ENCODE assay signal across 26 mouse cellular contexts in the genomic region with DNA sequence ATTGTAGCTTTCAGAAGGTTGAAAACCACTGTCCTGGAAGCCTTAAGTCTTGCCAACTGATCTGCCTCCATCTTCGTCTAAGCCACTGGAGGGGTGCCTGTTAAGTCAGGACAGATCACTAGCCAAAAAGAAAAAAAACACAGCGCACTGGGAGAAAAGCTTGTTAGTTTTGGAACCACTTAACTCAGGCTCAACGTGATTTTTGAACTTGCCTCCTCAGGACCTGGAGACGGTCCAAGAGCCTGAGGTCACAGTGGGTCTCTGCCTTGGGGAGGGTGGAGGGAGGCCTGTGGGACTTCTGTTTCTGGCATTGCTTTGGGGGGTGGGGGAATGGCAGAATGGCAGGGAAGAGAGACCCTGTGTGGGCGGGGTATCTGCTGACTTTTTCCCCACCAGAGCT. TPM values are rescaled to one million over a fixed set of nuclear protein-coding genes. Genes with fewer than 3 reads are reported as not detected.
A peak's percentile ranks its signal among the peaks of the same experiment; 100 is the strongest.
DNase-seq lines count a peak whose midpoint lies in the region; TF ChIP-seq lines count a peak whose summit lies in the region.
"Had no signal": no experiment of that assay in that cellular context is flagged by ENCODE, and none has a peak within 500 bp of the region (broad histone marks: within the 10 kb centered on the region; RNA-seq: fewer than 3 reads in every experiment).

No protein-coding gene starts in this region.

- DNase-seq in adrenal gland, postnatal 10 days = peak; percentile 51
- DNase-seq in adrenal gland, postnatal 4 days (ENCODE audit: low spot score in 2 of 2) = no peak
- DNase-seq in left cerebral cortex, adult 2 months (ENCODE audit: extremely low spot score in 1 of 2, low spot score in 2 of 2) = no peak
- no peak for DNase-seq in left cerebral cortex, adult 9 months (ENCODE audit: low spot score in 2 of 2)
- DNase-seq in adipocyte (ENCODE audit: low spot score) = peak; percentile 55
- DNase-seq in kidney, postnatal 10 days = peak; percentile 58
- DNase-seq in frontal cortex, adult 2 months (ENCODE audit: extremely low spot score in 1 of 2, low spot score in 1 of 2) = no peak
- no peak for DNase-seq in gastrocnemius, postnatal 4 days (ENCODE audit: low spot score in 2 of 2)
- DNase-seq: cerebellum, postnatal 14 days; gastrocnemius, postnatal 25 days; right cerebral cortex, postnatal 14 days; thymus, adult 18-20 months had no signal

- intact Hi-C loops in left cerebral cortex, adult 2 months (cut with DNase I) = no loop called here

- H3K27ac ChIP-seq in left cerebral cortex, adult 2 months = 0 out of 2 replicates have a peak overlapping the region, but pooled peaks have one; percentile 15
- H3K27ac ChIP-seq: neural tube, embryonic 15.5 days had no signal

- TF ChIP-seq CTCF in left cerebral cortex, adult 2 months (IDR thresholded peaks at IDR 0.05) = no peak

- H3K4me3 ChIP-seq in left cerebral cortex, adult 2 months = no peak overlapping the region
- H3K4me3 ChIP-seq: embryonic facial prominence, embryonic 13.5 days; neural tube, embryonic 15.5 days had no signal

RNA-seq across cellular contexts. Expression of a gene that starts 8.5 kb away (rescaled TPM):
- total RNA-seq in adrenal gland, postnatal 10 days (2021) = 10 to 100 TPM; 62.7 to 84.6 TPM
- total RNA-seq in adrenal gland, postnatal 4 days (2021) = 10 to 100 TPM; 41.8 to 43.4 TPM
- 10 to 100 TPM; 16.9 to 17.0 TPM for total RNA-seq in left cerebral cortex, adult 2 months (2021)
- 22.6 and 24.7 TPM in 2 replicates for polyA plus RNA-seq in frontal cortex, adult 2 months (2012; rRNA removed)
- 10 to 100 TPM; 26.0 to 34.7 TPM for total RNA-seq in gastrocnemius, postnatal 4 days (2021)

RNA-seq across cellular contexts. Expression of a gene that starts 22.2 kb away (rescaled TPM):
- not detected for total RNA-seq in adrenal gland, postnatal 10 days (2021)
- not detected for total RNA-seq in adrenal gland, postnatal 4 days (2021)
- total RNA-seq in left cerebral cortex, adult 2 months (2021) = not detected
- polyA plus RNA-seq in frontal cortex, adult 2 months (2012; rRNA removed) = 0.06 TPM in 1 of 2 replicates, not detected in the other
- not detected for total RNA-seq in gastrocnemius, postnatal 4 days (2021)
- total RNA-seq: gastrocnemius, postnatal 25 days; heart, adult 8-10 months; layer of hippocampus, postnatal 25 days; left cerebral cortex, postnatal 25 days had no signal
- polyA plus RNA-seq: CD4-positive, CD25-positive, alpha-beta regulatory T cell, adult 4 months; embryonic facial prominence, embryonic 13.5 days; forebrain, embryonic 14.5 days; heart, postnatal 0 days; hindbrain, embryonic 11.5 days; large intestine, adult 2 months; midbrain, embryonic 16.5 days; neural tube, embryonic 15.5 days; spleen, adult 2 months; stomach, embryonic 14.5 days had no signal

RNA-seq across cellular contexts. Expression of a gene that starts 28.2 kb away (rescaled TPM):
- total RNA-seq in adrenal gland, postnatal 10 days (2021) = not detected
- total RNA-seq in adrenal gland, postnatal 4 days (2021) = not detected
- not detected for total RNA-seq in left cerebral cortex, adult 2 months (2021)
- 0.02 and 0.04 TPM in 2 replicates for polyA plus RNA-seq in frontal cortex, adult 2 months (2012; rRNA removed)
- not detected for total RNA-seq in gastrocnemius, postnatal 4 days (2021)
- total RNA-seq: heart, adult 8-10 months; layer of hippocampus, postnatal 25 days; left cerebral cortex, postnatal 25 days had no signal
- polyA plus RNA-seq: CD4-positive, CD25-positive, alpha-beta regulatory T cell, adult 4 months; embryonic facial prominence, embryonic 13.5 days; forebrain, embryonic 14.5 days; heart, postnatal 0 days; hindbrain, embryonic 11.5 days; large intestine, adult 2 months; midbrain, embryonic 16.5 days; neural tube, embryonic 15.5 days; Patski; stomach, embryonic 14.5 days had no signal

Comparison
In these comparisons a context has a peak if more than half of its experiments do, and no peak if none do; other contexts are left out.
1. DNase-seq: peak in adrenal gland, postnatal 10 days (single experiment), adipocyte (single experiment) and kidney, postnatal 10 days (single experiment); none in adrenal gland, postnatal 4 days (0 of 2), left cerebral cortex, adult 2 months (0 of 2), left cerebral cortex, adult 9 months (0 of 2), frontal cortex, adult 2 months (0 of 2) and gastrocnemius, postnatal 4 days (0 of 2).